Mouse (Mus musculus) intestine, postnatal 0 days (tissue): ENCODE measurements around the gene Colgalt1. TPM values are rescaled to one million over a fixed set of nuclear protein-coding genes. Genes with fewer than 3 reads are reported as not detected.

Experiments used
- ATAC-seq: fragments of 200-750 bp; cut with Nextera tagmentation; 2 replicates; pipeline ENCODE4 v1.8.0; 2017; ENCODE audit warnings: mild to moderate bottlenecking, moderate TSS enrichment, moderate library complexity
- H3K27ac ChIP-seq: fragments of 300-500 bp; sonication (generic); 2 replicates; pipeline ENCODE4 v1.5.1; 2014; ENCODE audit warnings: mild to moderate bottlenecking, low read depth, low read length, moderate library complexity
- H3K27me3 ChIP-seq: fragments of 300-500 bp; sonication (generic); replicated peaks from 2 replicates; pipeline ENCODE4 v1.6.1; 2014; ENCODE audit warnings: low read length, mixed read lengths; ENCODE audit not compliant: control insufficient read depth, insufficient read depth
- H3K36me3 ChIP-seq: fragments of 300-500 bp; sonication (generic); 2 replicates; pipeline ENCODE4 v1.6.1; 2014; ENCODE audit warnings: mild to moderate bottlenecking, moderate library complexity; ENCODE audit not compliant: control insufficient read depth, insufficient read depth
- H3K4me1 ChIP-seq: fragments of 300-500 bp; sonication (generic); replicated peaks from 2 replicates; pipeline ENCODE4 v1.6.1; 2014; ENCODE audit warnings: antibody characterized with exemption, low read length, mixed read lengths; ENCODE audit not compliant: control insufficient read depth, insufficient read depth
- H3K4me2 ChIP-seq: fragments of 300-500 bp; sonication (generic); replicated peaks from 2 replicates; pipeline ENCODE4 v1.6.1; 2014; ENCODE audit warnings: low read depth, mild to moderate bottlenecking, moderate library complexity
- H3K4me3 ChIP-seq: fragments of 300-500 bp; sonication (generic); 2 replicates; pipeline ENCODE4 v1.5.1; 2014; ENCODE audit warnings: low read depth, low read length
- H3K9ac ChIP-seq: fragments of 300-500 bp; sonication (generic); 2 replicates; pipeline ENCODE4 v1.6.1; 2014; ENCODE audit warnings: mild to moderate bottlenecking, low read depth, low read length
- H3K9me3 ChIP-seq: fragments of 300-500 bp; sonication (generic); 2 replicates; pipeline ENCODE4 v1.6.1; 2016; ENCODE audit warnings: mixed run types; ENCODE audit not compliant: control insufficient read depth
- CTCF ChIP-seq: sonication (generic); IDR thresholded peaks from 2 replicates; pipeline ENCODE4 v1.5.1; 2016; ENCODE audit warnings: low read depth, mild to moderate bottlenecking, control low read depth, antibody characterized with exemption, moderate library complexity
- WGBS: fragments of 180-500 bp; shearing (Covaris S2); extraction: QIAGEN DNeasy Blood & Tissue Kit; methylation state at CpG from one replicate; pipeline ENCODE4 v1.1.7; 2014; 5-methylcytosine and 5-hydroxymethylcytosine counted together
- polyA plus RNA-seq: library from polyadenylated mRNA; unstranded; fragments of >200 nt; fragmentation: Nextera tagmentation; extraction: Ambion mirVana; gene quantifications from 2 replicates; pipeline ENCODE4 v1.2.1, GENCODE M21; 2015

The Colgalt1 gene
- polyA plus RNA-seq, 1 experiment from 2014 or later = 44.5 TPM

- WGBS = 22% methylated on average over 17 of the region's 17 CpGs
- Histone ChIP-seq H3K9me3 (no peaks in the 10 kb centered on the region), H3K4me3 (no peak overlapping the region), H3K27ac (no peak overlapping the region), H3K9ac (no peak overlapping the region), H3K4me1 (no peaks in the 10 kb centered on the region), H3K4me2 (peak overlapping the region; percentile 17; the same call in 1 of the 2 replicates), H3K36me3 (no peaks in the 10 kb centered on the region), H3K27me3 (peaks cover 46% of the 10 kb centered on the region)
- 0 out of 2 replicates have a peak, but pooled peaks have one; percentile 25 for ATAC-seq
- no peak for TF ChIP-seq CTCF
These were observed 47.8 kb downstream of the Colgalt1 start for GRCm38 (mm10) chr8:71658515-71659049.

- WGBS = 68% methylated on average over 1 of the region's 1 CpGs
- Histone ChIP-seq H3K9me3 (no peaks in the 10 kb centered on the region), H3K9ac (no peak overlapping the region), H3K27ac (no peak overlapping the region), H3K4me1 (no peaks in the 10 kb centered on the region), H3K4me3 (no peak overlapping the region), H3K4me2 (no peak overlapping the region), H3K27me3 (peaks cover 35% of the 10 kb centered on the region), H3K36me3 (no peaks in the 10 kb centered on the region)
- no peak for TF ChIP-seq CTCF
- no peak for ATAC-seq
These were observed 49.0 kb downstream of the Colgalt1 start for GRCm38 (mm10) chr8:71659751-71660150.

- H3K27ac ChIP-seq = no peak overlapping the region; the same call in 1 of the 2 replicates
- 0 out of 2 replicates have a peak overlapping the region, but pooled peaks have one; percentile 24 for H3K4me2 ChIP-seq
- peak; percentile 17; the same call in 1 of the 2 replicates for ATAC-seq
These were observed 49.7 kb downstream of the Colgalt1 start for GRCm38 (mm10) chr8:71660325-71661120.

GRCm38 (mm10) chr8:71665331-71666130, 54.7 kb downstream of the Colgalt1 start:
- no peak overlapping the region for H3K27ac ChIP-seq
- peaks cover 26% of the 10 kb centered on the region for H3K27me3 ChIP-seq
- H3K4me1 ChIP-seq = no peaks in the 10 kb centered on the region
- H3K4me3 ChIP-seq = peak overlapping the region; percentile 6; the same call in 1 of the 2 replicates
- H3K4me2 ChIP-seq = peak overlapping the region; percentile 41
- TF ChIP-seq CTCF = no peak
- 4% methylated on average over 22 of the region's 22 CpGs for WGBS
- H3K9ac ChIP-seq = no peak overlapping the region
- no peaks in the 10 kb centered on the region for H3K36me3 ChIP-seq
- H3K9me3 ChIP-seq = no peaks in the 10 kb centered on the region
- ATAC-seq = peak; percentile 37

More at GRCm38 (mm10) chr8:71660325-71661120, 49.7 kb downstream of the Colgalt1 start:
- Histone ChIP-seq H3K9me3 (no peaks in the 10 kb centered on the region), H3K27me3 (peaks cover 28% of the 10 kb centered on the region), H3K4me3 (no peak overlapping the region), H3K9ac (no peak overlapping the region), H3K4me1 (no peaks in the 10 kb centered on the region), H3K36me3 (no peaks in the 10 kb centered on the region)
- peak; percentile 96 for TF ChIP-seq CTCF
- WGBS = 11% methylated on average over 36 of the region's 36 CpGs

- 0 out of 2 replicates have a peak, but pooled peaks cover 6% of the 10 kb centered on the region for H3K4me1 ChIP-seq
- H3K27ac ChIP-seq = no peak overlapping the region
- TF ChIP-seq CTCF = no peak
- H3K4me3 ChIP-seq = no peak overlapping the region
- WGBS = 46% methylated on average over 1 of the region's 1 CpGs
- H3K27me3 ChIP-seq = peaks cover 31% of the 10 kb centered on the region
- no peaks in the 10 kb centered on the region for H3K9me3 ChIP-seq
- ATAC-seq = no peak
- H3K4me2 ChIP-seq = no peak overlapping the region
- H3K36me3 ChIP-seq = no peaks in the 10 kb centered on the region
- H3K9ac ChIP-seq = no peak overlapping the region
These were observed 56.1 kb downstream of the Colgalt1 start for GRCm38 (mm10) chr8:71666855-71667254.

GRCm38 (mm10) chr8:71667256-71667655, 56.5 kb downstream of the Colgalt1 start:
- WGBS = 56% methylated on average over 5 of the region's 5 CpGs
- H3K36me3 ChIP-seq = no peaks in the 10 kb centered on the region
- H3K27me3 ChIP-seq = peaks cover 31% of the 10 kb centered on the region
- no peaks in the 10 kb centered on the region for H3K9me3 ChIP-seq
- H3K9ac ChIP-seq = no peak overlapping the region
- no peak for TF ChIP-seq CTCF
- no peak for ATAC-seq
- no peak overlapping the region for H3K4me3 ChIP-seq
- H3K4me2 ChIP-seq = no peak overlapping the region
- 0 out of 2 replicates have a peak, but pooled peaks cover 6% of the 10 kb centered on the region for H3K4me1 ChIP-seq
- H3K27ac ChIP-seq = no peak overlapping the region
